Mouse (Mus musculus) liver, embryonic 14.5 days (tissue): ENCODE results near the gene Cyp3a13.

ENCODE experiments used
- CTCF ChIP-seq: IDR thresholded peaks from 2 replicates; pipeline ENCODE4 v1.5.1; 2016; ENCODE audit warnings: antibody characterized with exemption, low read depth, control low read depth
- EP300 ChIP-seq: IDR thresholded peaks from 2 replicates; pipeline ENCODE4 v1.6.1; 2016; ENCODE audit warnings: antibody characterized with exemption, low read depth

DNA sequence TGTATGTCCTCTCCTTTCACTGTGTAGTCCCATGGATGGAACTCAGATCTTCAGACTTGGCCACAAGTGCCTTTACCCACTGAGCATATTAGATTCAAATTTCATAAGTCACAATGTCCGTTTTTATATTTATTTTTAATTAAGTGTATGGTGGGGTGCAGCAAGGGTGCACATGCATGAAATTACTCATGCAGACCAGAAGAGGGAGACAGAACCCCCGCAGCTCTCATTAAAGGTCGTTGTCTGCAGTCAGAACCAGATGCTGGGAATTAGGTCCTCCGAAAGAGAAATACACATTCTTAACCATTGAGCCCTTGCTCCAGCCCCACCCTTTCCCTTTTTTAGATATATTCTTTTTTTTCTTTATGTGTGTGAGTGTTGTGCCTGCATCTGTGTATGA is 15.8 kb upstream of the Cyp3a13 start:
- TF ChIP-seq CTCF: peak; percentile 34; the same call in 1 of the 2 replicates
- no peak for TF ChIP-seq EP300
